Mouse (Mus musculus) ES-Bruce4 (cell line): ENCODE measurements around the gene Lmbrd1.

Experiments used
- CTCF ChIP-seq: IDR thresholded peaks from one replicate; pipeline ENCODE4 v1.8.1; 2011; ENCODE audit warnings: low read depth, low read length
- EP300 ChIP-seq: IDR thresholded peaks from 2 replicates; pipeline ENCODE4 v1.6.1; 2011; ENCODE audit warnings: low read depth, low read length; ENCODE audit not compliant: insufficient read depth
- POLR2A ChIP-seq: IDR thresholded peaks from one replicate; pipeline ENCODE4 v1.8.1; 2011; ENCODE audit warnings: low read length; ENCODE audit not compliant: insufficient read depth

- TF ChIP-seq POLR2A = no peak
- TF ChIP-seq CTCF = no peak
- no peak for TF ChIP-seq EP300
Observed at GRCm38 (mm10) chr1:24673231-24673630, 5.2 kb upstream of the Lmbrd1 start.
